Mouse (Mus musculus): ENCODE measurements around the gene Chd6.
A peak's percentile ranks its signal among the peaks of the same experiment; 100 is the strongest.

Gene Chd6

GRCm38 (mm10) chr2:161066097-161066759 is 42.6 kb downstream of the Chd6 start:
- no peak for DNase-seq (ENCODE audit: low spot score)

- DNase-seq (ENCODE audit: low spot score): no peak
Observed at GRCm38 (mm10) chr2:161065594-161065993, 43.3 kb downstream of the Chd6 start.

GRCm38 (mm10) chr2:161064836-161065235 is 44.0 kb downstream of the Chd6 start:
- no peak for DNase-seq (ENCODE audit: low spot score)

- DNase-seq (ENCODE audit: low spot score): no peak
Observed at GRCm38 (mm10) chr2:161058841-161059240, 50.0 kb downstream of the Chd6 start.

- DNase-seq (ENCODE audit: low spot score): no peak
Observed at GRCm38 (mm10) chr2:161053765-161054164, 55.1 kb downstream of the Chd6 start.

GRCm38 (mm10) chr2:161052175-161052574 is 56.7 kb downstream of the Chd6 start:
- DNase-seq (ENCODE audit: low spot score): peak; percentile 20

- DNase-seq (ENCODE audit: low spot score): no peak
Observed at GRCm38 (mm10) chr2:161049426-161049825, 59.4 kb downstream of the Chd6 start.

- DNase-seq (ENCODE audit: low spot score): no peak
Observed at GRCm38 (mm10) chr2:161044492-161045201, 64.2 kb downstream of the Chd6 start.

GRCm38 (mm10) chr2:161042874-161043273 is 66.0 kb downstream of the Chd6 start:
- no peak for DNase-seq (ENCODE audit: low spot score)

- DNase-seq (ENCODE audit: low spot score): no peak
Observed at GRCm38 (mm10) chr2:161040743-161041142, 68.1 kb downstream of the Chd6 start.

GRCm38 (mm10) chr2:161037766-161038165 is 71.1 kb downstream of the Chd6 start:
- DNase-seq (ENCODE audit: low spot score): no peak

- DNase-seq (ENCODE audit: low spot score): no peak
Observed at GRCm38 (mm10) chr2:161033141-161033540, 75.7 kb downstream of the Chd6 start.

- no peak for DNase-seq (ENCODE audit: low spot score)
Observed at GRCm38 (mm10) chr2:161032394-161032793, 76.5 kb downstream of the Chd6 start.

GRCm38 (mm10) chr2:161024606-161025005 is 84.3 kb downstream of the Chd6 start:
- no peak for DNase-seq (ENCODE audit: low spot score)

- DNase-seq (ENCODE audit: low spot score): no peak
Observed at GRCm38 (mm10) chr2:161017913-161018312, 91.0 kb downstream of the Chd6 start.

GRCm38 (mm10) chr2:161012577-161013251 is 96.2 kb downstream of the Chd6 start:
- DNase-seq (ENCODE audit: low spot score): no peak

- no peak for DNase-seq (ENCODE audit: low spot score)
Observed at GRCm38 (mm10) chr2:161004338-161004737, 104.5 kb downstream of the Chd6 start.

- no peak for DNase-seq (ENCODE audit: low spot score)
Observed at GRCm38 (mm10) chr2:160996987-160997763, 111.7 kb downstream of the Chd6 start.

GRCm38 (mm10) chr2:160994181-160994580 is 114.7 kb downstream of the Chd6 start:
- no peak for DNase-seq (ENCODE audit: low spot score)

- no peak for DNase-seq (ENCODE audit: low spot score)
Observed at GRCm38 (mm10) chr2:160992465-160992864, 116.4 kb downstream of the Chd6 start.

GRCm38 (mm10) chr2:160990339-160991070 is 118.4 kb downstream of the Chd6 start:
- no peak for DNase-seq (ENCODE audit: low spot score)

GRCm38 (mm10) chr2:160987503-160987902 is 121.4 kb downstream of the Chd6 start:
- no peak for DNase-seq (ENCODE audit: low spot score)
